Mouse (Mus musculus): ENCODE results near the gene Tmsb15l.

DNA sequence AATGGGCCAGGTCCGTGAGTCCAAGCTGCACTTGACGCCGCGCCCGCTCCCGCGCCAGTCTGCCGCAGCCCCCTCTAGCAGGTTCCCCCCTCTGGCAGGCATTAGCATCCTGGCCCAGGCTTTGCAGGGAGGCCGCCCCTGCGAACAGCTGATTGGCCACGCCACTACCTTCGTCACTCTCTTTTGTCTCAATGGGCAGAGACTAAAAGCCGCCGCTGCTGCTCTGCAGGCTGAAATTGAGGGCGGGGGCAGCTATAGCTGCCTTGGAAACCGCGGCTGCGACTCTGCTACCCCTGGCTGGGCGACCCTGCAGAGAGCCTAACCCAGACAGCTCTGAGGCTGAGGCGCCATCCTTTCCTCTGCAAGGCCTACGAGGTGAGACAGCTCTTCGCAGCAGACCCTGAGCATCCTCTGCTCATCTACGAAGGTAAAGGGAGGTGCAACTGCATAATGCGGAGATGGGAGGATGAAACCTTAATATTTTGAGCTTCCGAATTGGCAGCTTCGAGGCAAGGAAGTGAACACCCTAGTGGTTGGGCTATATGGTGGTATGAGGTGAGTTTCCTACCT lies 16.4 kb upstream of the Tmsb15l start, which contains the start of gene Zcchc18:
- no peak for TF ChIP-seq POLR2A (IDR thresholded peaks at IDR 0.05; ENCODE audit: control insufficient read depth, low read depth, low read length)
- no peak for TF ChIP-seq CTCF (IDR thresholded peaks at IDR 0.05; ENCODE audit: control insufficient read depth, insufficient read depth, insufficient replicate concordance, low read depth, low read length)
